Mouse (Mus musculus): ENCODE measurements around the gene Pld4. TPM values are rescaled to one million over a fixed set of nuclear protein-coding genes. Genes with fewer than 3 reads are reported as not detected.

The Pld4 gene
- 12.0 and 14.3 TPM in 2 replicates for polyA plus RNA-seq (2015; fragmentation: Nextera tagmentation; extraction: Ambion mirVana)

GRCm38 (mm10) chr12:112760154-112760926 lies at the start of gene Pld4:
Gene Pld4, plus strand, starts transcription at chr12:112760655.

GRCm38 (mm10) chr12:112720216-112720615 lies 40.2 kb upstream of the Pld4 start, which contains the start of gene Cep170b:
Gene Cep170b, plus strand, starts transcription at chr12:112720455.

GRCm38 (mm10) chr12:112801864-112802846 lies 41.7 kb downstream of the Pld4 start, which contains the start of gene Ahnak2:
Gene Ahnak2, minus strand, starts transcription at chr12:112802657.

GRCm38 (mm10) chr12:112808587-112809364 lies 48.3 kb downstream of the Pld4 start, which contains the start of gene Clba1:
Gene Clba1, plus strand, starts transcription at chr12:112808937.

Small RNAs within 50 kb of the gene (microRNA-seq; reads per million reads assigned to microRNA genes)
- not detected for gene Mir6940

Other genes starting within 250 kb of the Pld4 start
- 93.9 and 104 TPM in 2 replicates for gene Tmem179, start 243.9 kb upstream of the Pld4 start, polyA plus RNA-seq (2015; fragmentation: Nextera tagmentation; extraction: Ambion mirVana)
- 2.0 and 2.3 TPM in 2 replicates for gene Inf2, start 171.9 kb upstream of the Pld4 start, polyA plus RNA-seq (2015; fragmentation: Nextera tagmentation; extraction: Ambion mirVana)
- gene Adssl1, start 140.6 kb upstream of the Pld4 start, polyA plus RNA-seq (2015; fragmentation: Nextera tagmentation; extraction: Ambion mirVana): 10.4 and 11.3 TPM in 2 replicates
- gene Siva1, start 116.0 kb upstream of the Pld4 start, polyA plus RNA-seq (2015; fragmentation: Nextera tagmentation; extraction: Ambion mirVana): 49.8 and 51.8 TPM in 2 replicates
- gene Akt1, start 85.8 kb upstream of the Pld4 start, polyA plus RNA-seq (2015; fragmentation: Nextera tagmentation; extraction: Ambion mirVana): 115 and 131 TPM in 2 replicates
- gene Zbtb42, start 81.8 kb upstream of the Pld4 start, polyA plus RNA-seq (2015; fragmentation: Nextera tagmentation; extraction: Ambion mirVana): 1.6 and 2.0 TPM in 2 replicates
- 41.4 and 45.2 TPM in 2 replicates for gene Cep170b, start 40.2 kb upstream of the Pld4 start, polyA plus RNA-seq (2015; fragmentation: Nextera tagmentation; extraction: Ambion mirVana)
- 8.2 and 9.1 TPM in 2 replicates for gene Ahnak2, start 42.0 kb downstream of the Pld4 start, polyA plus RNA-seq (2015; fragmentation: Nextera tagmentation; extraction: Ambion mirVana)
- 20.0 and 22.4 TPM in 2 replicates for gene Clba1, start 48.3 kb downstream of the Pld4 start, polyA plus RNA-seq (2015; fragmentation: Nextera tagmentation; extraction: Ambion mirVana)
- gene Cdca4, start 68.8 kb downstream of the Pld4 start, polyA plus RNA-seq (2015; fragmentation: Nextera tagmentation; extraction: Ambion mirVana): 15.8 and 17.2 TPM in 2 replicates
- gene Gpr132, start 107.6 kb downstream of the Pld4 start, polyA plus RNA-seq (2015; fragmentation: Nextera tagmentation; extraction: Ambion mirVana): 0.08 TPM in 1 of 2 replicates, not detected in the other
- gene Jag2, start 169.1 kb downstream of the Pld4 start, polyA plus RNA-seq (2015; fragmentation: Nextera tagmentation; extraction: Ambion mirVana): 10.5 and 15.9 TPM in 2 replicates
- gene Nudt14, start 181.5 kb downstream of the Pld4 start, polyA plus RNA-seq (2015; fragmentation: Nextera tagmentation; extraction: Ambion mirVana): 48.1 and 51.4 TPM in 2 replicates
- gene Btbd6, start 215.8 kb downstream of the Pld4 start, polyA plus RNA-seq (2015; fragmentation: Nextera tagmentation; extraction: Ambion mirVana): 50.3 and 59.9 TPM in 2 replicates
- gene Brf1, start 240.0 kb downstream of the Pld4 start, polyA plus RNA-seq (2015; fragmentation: Nextera tagmentation; extraction: Ambion mirVana): 38.4 and 38.6 TPM in 2 replicates